In genomic region chr5:149678990-149679348, GRCm38 (mm10) we compare ENCODE assay signal across 8 mouse cellular contexts. TPM values are rescaled to one million over a fixed set of nuclear protein-coding genes. Genes with fewer than 3 reads are reported as not detected.
DNase-seq lines count a peak whose midpoint lies in the region; ATAC-seq and TF ChIP-seq lines count a peak whose summit lies in the region.

No protein-coding gene starts in this region.

- peak; percentile 51; the same call in 1 of the 2 replicates for ATAC-seq in neural tube, embryonic 13.5 days (ENCODE audit: low read depth)
- ATAC-seq in inflammation-experienced regulatory T-cells, adult 6 months: no peak

- H3K4me3 ChIP-seq in spleen, adult 2 months (ENCODE audit: extremely low read depth, insufficient read depth, insufficient read length): peak overlapping the region; percentile 99
- peak overlapping the region; percentile 85 for H3K4me3 ChIP-seq in limb, embryonic 10.5 days
- peak overlapping the region; percentile 71 for H3K4me3 ChIP-seq in neural tube, embryonic 13.5 days

- 13% methylated on average over 15 of the region's 15 CpGs for WGBS in spleen, adult 2 months
- WGBS in limb, embryonic 10.5 days: 1% methylated on average over 15 of the region's 15 CpGs
- WGBS in neural tube, embryonic 13.5 days: 2% methylated on average over 15 of the region's 15 CpGs

- H3K27me3 ChIP-seq in spleen, adult 2 months (ENCODE audit: control insufficient read depth, insufficient read depth, low read length): no peaks in the 10 kb centered on the region; the same call in 1 of the 2 replicates
- no peaks in the 10 kb centered on the region for H3K27me3 ChIP-seq in limb, embryonic 10.5 days (ENCODE audit: low read depth, poor library complexity, severe bottlenecking)
- H3K27me3 ChIP-seq in neural tube, embryonic 13.5 days: no peaks in the 10 kb centered on the region

- H3K36me3 ChIP-seq in spleen, adult 2 months (ENCODE audit: control insufficient read depth, insufficient read depth, low read length): no peaks in the 10 kb centered on the region
- H3K36me3 ChIP-seq in limb, embryonic 10.5 days: peaks cover 4% of the 10 kb centered on the region; the same call in 1 of the 2 replicates
- H3K36me3 ChIP-seq in neural tube, embryonic 13.5 days: no peaks in the 10 kb centered on the region

- no peak for TF ChIP-seq CTCF in spleen, adult 2 months (IDR thresholded peaks at IDR 0.05; ENCODE audit: extremely low read depth, insufficient read depth, insufficient read length, insufficient replicate concordance)

- no peaks in the 10 kb centered on the region for H3K9me3 ChIP-seq in limb, embryonic 10.5 days (replicated peaks)
- no peaks in the 10 kb centered on the region for H3K9me3 ChIP-seq in neural tube, embryonic 13.5 days

- peak; percentile 31 for DNase-seq in adrenal gland, postnatal 14 days
- no peak for DNase-seq in adrenal gland, adult 2 months
- peak in 1 of 2 experiments; percentile 5 for DNase-seq in spleen, adult 2 months (ENCODE audit: low read depth in 1 of 2, low spot score in 2 of 2)
- DNase-seq in spleen, postnatal 14 days (ENCODE audit: low spot score in 2 of 2): no peak
- DNase-seq in limb, embryonic 10.5 days (ENCODE audit: low spot score): no peak
- DNase-seq in embryo, embryonic 11 days: no peak

- H3K4me2 ChIP-seq in neural tube, embryonic 13.5 days: peak overlapping the region; percentile 72

- peak overlapping the region; percentile 84 for H3K9ac ChIP-seq in neural tube, embryonic 13.5 days

- peaks cover 8% of the 10 kb centered on the region; the same call in 1 of the 2 replicates for H3K4me1 ChIP-seq in spleen, adult 2 months (ENCODE audit: control insufficient read depth, insufficient read depth, insufficient read length)
- H3K4me1 ChIP-seq in limb, embryonic 10.5 days: peaks cover 41% of the 10 kb centered on the region
- peaks cover 12% of the 10 kb centered on the region for H3K4me1 ChIP-seq in neural tube, embryonic 13.5 days (replicated peaks)

- TF ChIP-seq POLR2A in spleen, adult 2 months (IDR thresholded peaks at IDR 0.05; ENCODE audit: low read depth, low read length): no peak

- H3K27ac ChIP-seq in spleen, adult 2 months (ENCODE audit: insufficient read depth, low read length): no peak overlapping the region
- H3K27ac ChIP-seq in limb, embryonic 10.5 days: peak overlapping the region; percentile 99
- no peak overlapping the region for H3K27ac ChIP-seq in neural tube, embryonic 13.5 days (replicated peaks)

RNA-seq across cellular contexts. Expression of gene B3glct, which starts 0.9 kb away (rescaled TPM):
- 20.5 and 22.9 TPM in 2 replicates for total RNA-seq in adrenal gland, postnatal 14 days (2021)
- total RNA-seq in adrenal gland, adult 2 months (2021): 10 to 100 TPM; 20.3 to 24.7 TPM
- 8.1 and 11.2 TPM in 2 replicates for polyA plus RNA-seq in adrenal gland, adult 2 months (2012; rRNA removed)
- 2.2 and 2.3 TPM in 2 replicates for polyA plus RNA-seq in spleen, adult 2 months (2012; rRNA removed)
- 20.4 and 21.1 TPM in 2 replicates for polyA plus RNA-seq in limb, embryonic 10.5 days (2016; fragmentation: Nextera tagmentation; extraction: Ambion mirVana)
- polyA plus RNA-seq in neural tube, embryonic 13.5 days (2015; fragmentation: Nextera tagmentation; extraction: Ambion mirVana): 14.5 and 16.1 TPM in 2 replicates
- polyA plus RNA-seq in inflammation-experienced regulatory T-cells, adult 6 months (2017; shearing (Covaris generic)): 1 to 10 TPM; 1.7 to 3.8 (median 2.8) TPM

RNA-seq across cellular contexts. Expression of gene Hsph1, which starts 42.8 kb away (rescaled TPM):
- 62.0 and 113 TPM in 2 replicates for total RNA-seq in adrenal gland, postnatal 14 days (2021)
- 100 to 1,000 TPM; 116 to 371 TPM for total RNA-seq in adrenal gland, adult 2 months (2021)
- polyA plus RNA-seq in adrenal gland, adult 2 months (2012; rRNA removed): 5.1 and 23.5 TPM in 2 replicates
- polyA plus RNA-seq in spleen, adult 2 months (2012; rRNA removed): 7.7 and 9.5 TPM in 2 replicates
- 129 and 164 TPM in 2 replicates for polyA plus RNA-seq in limb, embryonic 10.5 days (2016; fragmentation: Nextera tagmentation; extraction: Ambion mirVana)
- 90.7 and 108 TPM in 2 replicates for polyA plus RNA-seq in neural tube, embryonic 13.5 days (2015; fragmentation: Nextera tagmentation; extraction: Ambion mirVana)
- 10 to 100 TPM; 15.8 to 35.5 (median 20.2) TPM for polyA plus RNA-seq in inflammation-experienced regulatory T-cells, adult 6 months (2017; shearing (Covaris generic))
